Mouse (Mus musculus) embryonic facial prominence, embryonic 12.5 days (tissue): ENCODE measurements around the gene Flot2. TPM values are rescaled to one million over a fixed set of nuclear protein-coding genes. Genes with fewer than 3 reads are reported as not detected.

Experiments used
- ATAC-seq: fragments of 200-750 bp; cut with Nextera tagmentation; 2 replicates; pipeline ENCODE4 v1.8.0; 2017; ENCODE audit not compliant: insufficient number of reproducible peaks, insufficient read depth, low FRiP score, low TSS enrichment
- H3K27ac ChIP-seq: fragments of 300-500 bp; sonication (generic); 2 replicates; pipeline ENCODE4 v1.5.1; 2016; ENCODE audit warnings: mild to moderate bottlenecking
- H3K27me3 ChIP-seq: fragments of 300-500 bp; sonication (generic); 2 replicates; pipeline ENCODE4 v1.6.1; 2016; ENCODE audit warnings: mild to moderate bottlenecking, moderate library complexity
- H3K36me3 ChIP-seq: fragments of 300-500 bp; sonication (generic); 2 replicates; pipeline ENCODE4 v1.6.1; 2016; ENCODE audit warnings: mild to moderate bottlenecking
- H3K4me1 ChIP-seq: fragments of 300-500 bp; sonication (generic); 2 replicates; pipeline ENCODE4 v1.6.1; 2016
- H3K4me2 ChIP-seq: fragments of 300-500 bp; sonication (generic); replicated peaks from 2 replicates; pipeline ENCODE4 v1.6.1; 2016; ENCODE audit warnings: mild to moderate bottlenecking, moderate library complexity
- H3K4me3 ChIP-seq: fragments of 300-500 bp; sonication (generic); 2 replicates; pipeline ENCODE4 v1.5.1; 2016; ENCODE audit warnings: mild to moderate bottlenecking
- H3K9ac ChIP-seq: fragments of 300-500 bp; sonication (generic); 2 replicates; pipeline ENCODE4 v1.6.1; 2016; ENCODE audit warnings: mild to moderate bottlenecking, moderate library complexity
- H3K9me3 ChIP-seq: fragments of 300-500 bp; sonication (generic); 2 replicates; pipeline ENCODE4 v1.6.1; 2016; ENCODE audit warnings: mild to moderate bottlenecking, moderate library complexity
- whole genome bisulfite sequencing: fragments of 180-500 bp; shearing (Covaris S2); methylation state at CpG from one replicate; pipeline ENCODE4 v1.1.7; 2016; 5-methylcytosine and 5-hydroxymethylcytosine counted together
- polyA plus RNA-seq: library from polyadenylated mRNA; unstranded; fragments of >200 nt; fragmentation: Nextera tagmentation; extraction: Ambion mirVana; gene quantifications from 2 replicates; pipeline ENCODE4 v1.2.1, GENCODE M21; 2016

Gene Flot2
- polyA plus RNA-seq, 1 experiment from 2014 or later: 51.8 TPM

- 70% methylated on average over 4 of the region's 4 CpGs for WGBS
- Histone ChIP-seq H3K27me3 (no peaks in the 10 kb centered on the region), H3K4me1 (no peaks in the 10 kb centered on the region), H3K9me3 (no peaks in the 10 kb centered on the region), H3K9ac (no peak overlapping the region), H3K4me3 (no peak overlapping the region), H3K36me3 (no peaks in the 10 kb centered on the region), H3K4me2 (no peak overlapping the region), H3K27ac (no peak overlapping the region)
- ATAC-seq: no peak
Measured at GRCm38 (mm10) chr11:78086925-78087479, 49.3 kb downstream of the Flot2 start.

- Histone ChIP-seq H3K4me1 (no peaks in the 10 kb centered on the region), H3K4me2 (no peak overlapping the region), H3K4me3 (no peak overlapping the region), H3K9ac (no peak overlapping the region), H3K27ac (no peak overlapping the region), H3K27me3 (no peaks in the 10 kb centered on the region), H3K9me3 (no peaks in the 10 kb centered on the region), H3K36me3 (no peaks in the 10 kb centered on the region)
- no peak for ATAC-seq
- 86% methylated on average over 5 of the region's 5 CpGs for WGBS
Measured at GRCm38 (mm10) chr11:78087756-78088281, 50.1 kb downstream of the Flot2 start.

DNA sequence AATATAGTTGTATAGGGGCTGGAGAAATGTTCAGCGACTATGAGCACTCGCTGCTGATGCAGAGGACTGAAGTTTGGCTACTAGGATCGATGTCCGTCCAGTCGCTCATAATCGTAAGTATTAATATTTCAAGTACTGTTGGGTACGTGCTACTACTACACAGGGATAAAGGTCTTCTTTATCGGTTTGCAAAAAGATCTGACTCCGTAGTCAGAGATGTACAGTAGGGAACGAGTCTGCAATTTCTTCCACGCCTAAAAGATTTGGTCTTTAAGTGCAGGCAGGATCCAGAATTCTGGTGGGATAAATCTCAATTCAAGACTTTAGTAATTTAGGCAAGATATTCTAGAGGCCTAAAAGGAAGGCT is 56.4 kb downstream of the Flot2 start:
- H3K27me3 ChIP-seq: no peaks in the 10 kb centered on the region
- H3K9me3 ChIP-seq: no peaks in the 10 kb centered on the region
- H3K4me2 ChIP-seq: peak overlapping the region; percentile 77
- H3K27ac ChIP-seq: peak overlapping the region; percentile 73
- H3K4me3 ChIP-seq: peak overlapping the region; percentile 71
- ATAC-seq: peak; percentile 28; the same call in 1 of the 2 replicates
- peaks cover 21% of the 10 kb centered on the region for H3K4me1 ChIP-seq
- peak overlapping the region; percentile 79 for H3K9ac ChIP-seq
- WGBS: 50% methylated on average over 11 of the region's 11 CpGs
- H3K36me3 ChIP-seq: no peaks in the 10 kb centered on the region

- Histone ChIP-seq H3K36me3 (no peaks in the 10 kb centered on the region), H3K27me3 (no peaks in the 10 kb centered on the region), H3K4me1 (peaks cover 21% of the 10 kb centered on the region), H3K4me3 (peak within 1 kb of the TSS; percentile 71), H3K4me2 (peak within 1 kb of the TSS; percentile 77), H3K9me3 (no peaks in the 10 kb centered on the region), H3K27ac (peak within 1 kb of the TSS; percentile 73), H3K9ac (peak within 1 kb of the TSS; percentile 79)
- under 1% methylated on average over 38 of the region's 38 CpGs for WGBS
- peak; percentile 81 for ATAC-seq
Measured at GRCm38 (mm10) chr11:78094504-78095143, 56.9 kb downstream of the Flot2 start, which contains the start of gene Fam222b. Fam222b (plus strand) TSS chr11:78094660.

GRCm38 (mm10) chr11:78095144-78095516 is 57.4 kb downstream of the Flot2 start:
- Histone ChIP-seq H3K9me3 (no peaks in the 10 kb centered on the region), H3K4me3 (peak overlapping the region; percentile 71), H3K27ac (0 out of 2 replicates have a peak overlapping the region, but pooled peaks have one; percentile 73), H3K4me1 (peaks cover 21% of the 10 kb centered on the region), H3K9ac (peak overlapping the region; percentile 79), H3K27me3 (no peaks in the 10 kb centered on the region), H3K36me3 (no peaks in the 10 kb centered on the region), H3K4me2 (peak overlapping the region; percentile 77)
- WGBS: 31% methylated on average over 5 of the region's 5 CpGs
- ATAC-seq: no peak

DNA sequence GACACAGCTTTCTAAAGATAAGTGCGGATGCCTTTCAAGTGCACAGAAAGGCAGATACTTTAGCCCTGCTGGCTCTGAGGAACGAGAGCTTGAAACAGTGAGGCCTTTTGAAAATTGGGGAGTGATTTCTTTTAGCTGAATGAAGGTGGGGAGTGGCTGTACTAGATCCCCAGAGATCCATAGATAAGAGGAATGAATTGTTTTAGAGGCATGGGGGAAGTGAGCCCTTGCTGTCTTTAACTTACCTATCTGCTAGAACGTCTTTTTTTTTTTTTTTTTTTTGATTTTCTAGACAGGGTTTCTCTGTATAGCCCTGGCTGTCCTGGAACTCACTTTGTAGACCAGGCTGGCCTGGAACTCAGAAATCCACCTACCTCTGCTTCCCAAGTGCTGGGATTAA is 59.3 kb downstream of the Flot2 start:
- Histone ChIP-seq H3K4me1 (peaks cover 21% of the 10 kb centered on the region), H3K27ac (no peak overlapping the region), H3K9ac (no peak overlapping the region), H3K4me3 (no peak overlapping the region), H3K9me3 (no peaks in the 10 kb centered on the region), H3K27me3 (no peaks in the 10 kb centered on the region), H3K4me2 (peak overlapping the region; percentile 77), H3K36me3 (no peaks in the 10 kb centered on the region)
- WGBS: 34% methylated on average over 3 of the region's 3 CpGs
- no peak for ATAC-seq

DNA sequence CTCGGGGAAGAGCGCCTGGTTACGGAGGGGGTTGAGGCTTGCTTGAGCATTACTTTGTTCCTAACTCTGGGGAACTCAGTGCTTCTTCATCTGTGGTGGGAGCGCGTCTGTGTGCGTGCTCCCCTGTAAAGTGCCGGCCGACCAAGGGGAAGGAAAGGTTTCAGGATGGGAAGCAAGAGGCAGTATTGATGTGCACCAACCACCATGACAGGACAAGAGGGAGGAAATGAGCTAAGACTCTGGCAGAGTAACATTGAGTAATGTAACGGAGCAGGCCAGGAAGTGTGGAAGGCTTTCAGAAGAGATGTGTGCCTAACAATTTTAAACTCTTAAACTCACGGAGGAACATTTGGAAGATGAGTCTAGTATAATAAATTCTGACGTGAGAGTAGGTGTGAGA is 63.0 kb downstream of the Flot2 start:
- H3K4me2 ChIP-seq: no peak overlapping the region
- H3K9ac ChIP-seq: no peak overlapping the region
- no peaks in the 10 kb centered on the region for H3K27me3 ChIP-seq
- no peaks in the 10 kb centered on the region for H3K36me3 ChIP-seq
- no peak for ATAC-seq
- H3K27ac ChIP-seq: no peak overlapping the region
- H3K4me1 ChIP-seq: peaks cover 14% of the 10 kb centered on the region
- 94% methylated on average over 11 of the region's 11 CpGs for WGBS
- no peaks in the 10 kb centered on the region for H3K9me3 ChIP-seq
- no peak overlapping the region for H3K4me3 ChIP-seq

DNA sequence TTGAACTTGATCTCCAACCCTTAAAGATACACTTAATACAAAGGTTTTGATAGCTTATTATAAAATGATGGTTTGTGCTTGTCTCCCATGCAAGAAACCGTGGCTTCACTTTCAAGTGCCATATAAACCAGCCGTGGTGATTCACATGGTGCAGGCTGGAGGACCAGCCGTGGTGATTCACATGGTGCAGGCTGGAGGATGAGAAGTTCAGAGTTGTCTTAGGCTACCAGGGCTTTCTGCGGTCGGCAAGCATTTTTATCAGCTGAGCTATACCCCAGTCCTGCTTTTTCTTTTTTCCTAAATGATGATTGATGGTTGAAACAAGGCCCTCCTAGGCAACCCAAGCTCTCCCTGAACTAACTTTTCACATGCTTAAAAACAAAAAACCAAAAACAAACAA is 64.4 kb downstream of the Flot2 start:
- H3K9ac ChIP-seq: no peak overlapping the region
- no peak overlapping the region for H3K4me3 ChIP-seq
- ATAC-seq: no peak
- no peaks in the 10 kb centered on the region for H3K27me3 ChIP-seq
- H3K4me1 ChIP-seq: no peaks in the 10 kb centered on the region
- no peak overlapping the region for H3K27ac ChIP-seq
- H3K9me3 ChIP-seq: no peaks in the 10 kb centered on the region
- no peak overlapping the region for H3K4me2 ChIP-seq
- WGBS: 87% methylated on average over 5 of the region's 5 CpGs
- 0 out of 2 replicates have a peak, but pooled peaks cover 4% of the 10 kb centered on the region for H3K36me3 ChIP-seq

DNA sequence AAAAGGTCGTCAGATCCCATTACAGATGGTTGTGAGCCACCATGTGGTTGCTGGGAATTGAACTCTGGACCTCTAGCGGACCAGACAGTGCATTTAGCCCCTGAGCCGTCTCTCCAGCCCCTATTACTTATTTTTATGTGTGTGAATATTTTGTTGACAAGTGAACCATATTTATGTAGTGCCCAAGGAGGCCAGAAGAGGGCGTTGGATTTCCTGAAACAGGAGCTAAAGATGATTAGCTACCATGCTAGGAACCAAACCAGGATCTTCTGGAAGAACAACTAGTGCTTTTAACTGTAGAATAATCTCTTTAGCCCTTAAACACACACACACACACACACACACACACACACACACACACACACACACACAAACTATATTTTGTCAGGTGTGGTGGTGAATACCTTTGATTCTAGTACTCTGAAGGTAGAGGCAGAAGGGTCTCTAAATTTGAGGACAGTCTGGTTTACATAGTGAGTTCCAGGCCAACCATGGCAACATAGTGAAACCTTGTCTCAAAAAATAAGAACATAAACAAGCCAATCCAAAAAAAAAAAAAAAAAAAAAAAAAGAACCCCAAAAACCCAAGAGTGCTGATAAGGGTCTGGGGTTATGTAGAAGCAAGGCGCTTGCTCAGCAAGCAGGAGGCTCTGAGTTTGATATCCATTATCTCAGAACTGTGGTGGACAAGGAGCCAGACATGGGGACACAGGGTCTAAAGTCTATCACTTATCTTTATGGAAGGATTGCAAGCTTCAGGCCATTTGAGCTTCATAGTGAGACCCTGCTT is 65.4 kb downstream of the Flot2 start:
- ATAC-seq: no peak
- no peaks in the 10 kb centered on the region for H3K27me3 ChIP-seq
- H3K4me3 ChIP-seq: no peak overlapping the region
- H3K4me2 ChIP-seq: no peak overlapping the region
- 0 out of 2 replicates have a peak, but pooled peaks cover 4% of the 10 kb centered on the region for H3K36me3 ChIP-seq
- H3K4me1 ChIP-seq: no peaks in the 10 kb centered on the region
- H3K9me3 ChIP-seq: no peaks in the 10 kb centered on the region
- H3K9ac ChIP-seq: no peak overlapping the region
- H3K27ac ChIP-seq: no peak overlapping the region
- WGBS: 72% methylated on average over 5 of the region's 5 CpGs

GRCm38 (mm10) chr11:78104501-78104900 is 66.8 kb downstream of the Flot2 start:
- no peaks in the 10 kb centered on the region for H3K27me3 ChIP-seq
- H3K4me2 ChIP-seq: no peak overlapping the region
- H3K4me1 ChIP-seq: no peaks in the 10 kb centered on the region
- no peak overlapping the region for H3K4me3 ChIP-seq
- no peak overlapping the region for H3K9ac ChIP-seq
- H3K9me3 ChIP-seq: no peaks in the 10 kb centered on the region
- no peak overlapping the region for H3K27ac ChIP-seq
- no peak for ATAC-seq
- WGBS: 91% methylated on average over 5 of the region's 5 CpGs
- 0 out of 2 replicates have a peak, but pooled peaks cover 4% of the 10 kb centered on the region for H3K36me3 ChIP-seq
